Mouse (Mus musculus) brown adipose tissue, adult 24 weeks (tissue): ENCODE measurements around the gene Vmn2r97. TPM values are rescaled to one million over a fixed set of nuclear protein-coding genes. Genes with fewer than 3 reads are reported as not detected.
"Not testable (repeated sequence)": the region's sequence is repeated elsewhere in the genome, so short reads cannot be mapped to it uniquely, and the experiment has no call there.

Experiments used
- H3K27ac ChIP-seq: fragments of 200-500 bp; replicated peaks from 2 replicates; pipeline ENCODE4 v1.5.1; 2012; ENCODE audit warnings: low read depth, mild to moderate bottlenecking, low read length
- H3K4me1 ChIP-seq: fragments of 200-500 bp; 2 replicates; pipeline ENCODE4 v1.6.1; 2012; ENCODE audit warnings: low read length, mixed read lengths; ENCODE audit not compliant: control insufficient read depth, insufficient read depth, insufficient read length
- H3K4me3 ChIP-seq: fragments of 200-500 bp; 2 replicates; pipeline ENCODE4 v1.5.1; 2012; ENCODE audit warnings: low read depth, mild to moderate bottlenecking, low read length, moderate library complexity; ENCODE audit not compliant: insufficient read depth
- polyA plus RNA-seq: library from polyadenylated mRNA; stranded (reverse); fragments of >200 nt; gene quantifications from 2 replicates; pipeline ENCODE4 v1.2.4, GENCODE M21; 2012; ENCODE audit not compliant: missing spikeins, insufficient read depth, insufficient read length

The Vmn2r97 gene
- not detected in 2 replicates for polyA plus RNA-seq

DNA sequence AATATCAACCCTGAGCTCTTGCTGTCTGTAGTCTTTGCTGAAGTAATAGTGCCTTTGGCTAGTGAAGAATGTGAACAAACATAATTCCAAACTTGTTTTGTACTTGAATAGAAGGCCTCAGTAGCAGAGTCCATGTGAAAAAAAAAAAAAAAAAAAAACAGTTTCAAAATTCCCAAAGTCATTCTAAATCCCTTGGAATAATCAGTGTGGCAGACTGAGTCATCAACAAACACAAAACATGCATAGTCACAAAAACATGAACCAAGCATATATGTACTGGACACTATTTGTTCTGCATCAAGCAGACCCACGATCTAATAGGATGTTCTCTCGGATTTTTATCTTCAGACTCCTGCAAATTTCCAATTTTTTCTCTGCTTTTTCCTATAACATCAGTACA lies at the start of gene Vmn2r97:
Gene Vmn2r97 (plus strand): TSS at position 301 of the 400 bp plus-strand sequence.
- H3K4me1 ChIP-seq, H3K4me3 ChIP-seq, H3K27ac ChIP-seq: not testable (repeated sequence)

DNA sequence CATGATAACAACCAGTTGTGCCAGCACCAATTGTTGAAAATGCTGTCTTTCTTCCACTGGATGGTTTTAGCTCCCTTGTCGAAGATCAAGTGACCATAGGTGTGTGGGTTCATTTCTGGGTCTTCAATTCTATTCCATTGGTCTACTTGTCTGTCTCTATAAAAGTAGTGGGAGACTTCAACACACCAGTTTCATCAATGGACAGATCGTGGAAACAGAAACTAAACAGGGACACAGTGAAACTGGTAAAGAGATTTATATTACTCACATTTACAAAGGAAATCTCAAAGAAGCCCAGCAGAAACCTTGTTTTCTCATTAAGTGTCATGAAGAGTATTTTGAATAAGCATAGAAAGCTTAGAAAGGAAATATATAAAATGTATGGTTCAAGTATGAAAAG lies 31.7 kb upstream of the Vmn2r97 start:
- not testable (repeated sequence) for H3K4me1 ChIP-seq, H3K4me3 ChIP-seq, H3K27ac ChIP-seq

DNA sequence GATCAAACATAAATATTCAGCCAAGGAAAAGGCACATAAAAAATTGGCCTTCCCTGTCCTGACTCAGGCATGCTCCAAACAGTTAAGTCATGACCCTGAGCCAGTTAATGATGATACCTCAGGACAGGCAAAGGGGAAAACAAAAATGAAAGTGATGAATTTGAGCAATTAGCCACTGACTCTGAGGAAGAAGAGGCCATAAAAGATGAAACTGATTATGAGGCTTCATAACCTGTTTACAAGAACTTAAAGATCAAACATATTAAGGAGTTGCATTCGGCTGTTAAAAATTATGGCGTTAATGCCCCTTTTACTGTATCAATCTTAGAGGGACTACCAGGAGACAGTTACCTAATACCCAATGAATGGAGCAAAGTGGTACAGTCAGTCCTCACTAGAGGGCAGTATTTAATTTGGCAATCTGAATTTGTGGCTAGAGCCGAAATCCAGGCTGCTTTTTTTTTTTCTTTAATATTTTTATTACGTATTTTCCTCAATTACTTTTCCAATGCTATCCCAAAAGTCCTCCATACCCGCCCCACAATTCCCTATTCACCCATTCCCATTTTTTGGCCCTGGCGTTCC lies 24.3 kb upstream of the Vmn2r97 start:
- Histone ChIP-seq H3K27ac (no peak overlapping the region), H3K4me3 (no peak overlapping the region), H3K4me1 (no peaks in the 10 kb centered on the region)

DNA sequence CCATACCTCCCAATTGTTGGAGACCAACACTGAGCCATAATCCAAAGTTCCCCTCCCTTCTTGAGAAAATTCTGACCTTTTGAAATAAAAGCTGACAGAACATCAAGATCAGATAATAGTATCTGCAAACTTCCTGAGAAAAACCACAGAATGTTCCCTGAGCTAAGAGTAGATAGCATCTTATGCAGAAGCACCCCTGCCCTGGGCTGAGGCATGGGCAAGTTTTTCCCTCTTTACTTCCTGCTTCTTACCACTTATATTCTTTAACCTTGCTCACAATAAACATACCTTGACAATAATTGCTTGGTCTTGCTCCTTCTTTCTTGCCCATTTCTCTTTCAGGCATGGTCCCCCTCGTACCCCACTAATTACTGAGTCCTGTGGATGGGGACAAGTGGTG lies 43.7 kb downstream of the Vmn2r97 start:
- H3K27ac ChIP-seq, H3K4me1 ChIP-seq, H3K4me3 ChIP-seq: not testable (repeated sequence)

DNA sequence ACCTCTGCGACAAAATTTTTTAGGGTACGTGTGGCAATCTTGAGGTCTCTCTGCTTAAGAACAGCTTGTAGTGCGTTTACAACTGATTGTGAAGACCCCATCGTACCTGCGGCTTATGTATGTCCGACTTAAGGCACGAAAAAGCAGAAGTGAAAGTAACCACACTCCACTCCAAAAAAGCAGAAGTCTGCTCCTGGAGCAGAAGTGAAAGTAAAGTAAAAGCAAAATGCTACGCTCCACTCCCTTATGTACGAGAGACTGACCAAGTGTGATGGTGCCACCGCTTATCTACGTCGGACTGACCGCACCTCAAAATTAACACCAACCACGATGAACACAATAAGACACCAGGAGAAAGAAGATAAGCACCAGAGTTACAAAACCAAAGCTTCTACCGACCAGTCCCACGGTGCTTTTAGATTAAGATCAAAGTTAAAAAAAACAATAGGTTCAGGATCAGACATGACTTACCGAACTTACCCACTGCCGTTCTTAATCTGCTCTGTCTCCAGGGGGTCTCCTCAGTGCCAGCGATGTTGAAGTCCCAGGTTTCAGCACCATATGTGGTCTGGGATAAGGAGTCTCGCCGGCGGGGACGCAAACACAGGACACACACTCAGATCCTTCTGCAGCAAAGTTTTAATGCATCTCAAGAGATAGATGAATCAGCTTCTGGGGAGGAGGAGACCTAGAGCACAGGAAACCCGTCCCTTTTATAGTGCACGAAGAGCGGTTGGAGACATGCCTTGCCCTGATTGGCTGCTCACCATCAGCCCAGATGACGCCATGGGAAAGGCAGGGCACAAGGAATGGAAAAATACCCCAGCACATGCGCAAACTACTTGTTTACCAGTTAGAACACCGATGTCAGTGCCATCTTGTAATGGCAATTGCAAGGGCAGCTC lies 54.5 kb downstream of the Vmn2r97 start:
- H3K27ac ChIP-seq: no peak overlapping the region
- no peak overlapping the region for H3K4me3 ChIP-seq
- no peaks in the 10 kb centered on the region for H3K4me1 ChIP-seq

Other genes starting within 250 kb of the Vmn2r97 start
- not detected in 2 replicates for gene Vmn2r98, start 139.2 kb downstream of the Vmn2r97 start, polyA plus RNA-seq